Mouse (Mus musculus) right cerebral cortex, postnatal 10 days (tissue): ENCODE data around the gene B3gat1.

Experiments
- DNase-seq, 2 experiments: peaks; one replicate each; pipeline ENCODE4 v3.0.0; 2021; ENCODE audit warnings: low spot score in 2 of 2

Gene B3gat1

DNA sequence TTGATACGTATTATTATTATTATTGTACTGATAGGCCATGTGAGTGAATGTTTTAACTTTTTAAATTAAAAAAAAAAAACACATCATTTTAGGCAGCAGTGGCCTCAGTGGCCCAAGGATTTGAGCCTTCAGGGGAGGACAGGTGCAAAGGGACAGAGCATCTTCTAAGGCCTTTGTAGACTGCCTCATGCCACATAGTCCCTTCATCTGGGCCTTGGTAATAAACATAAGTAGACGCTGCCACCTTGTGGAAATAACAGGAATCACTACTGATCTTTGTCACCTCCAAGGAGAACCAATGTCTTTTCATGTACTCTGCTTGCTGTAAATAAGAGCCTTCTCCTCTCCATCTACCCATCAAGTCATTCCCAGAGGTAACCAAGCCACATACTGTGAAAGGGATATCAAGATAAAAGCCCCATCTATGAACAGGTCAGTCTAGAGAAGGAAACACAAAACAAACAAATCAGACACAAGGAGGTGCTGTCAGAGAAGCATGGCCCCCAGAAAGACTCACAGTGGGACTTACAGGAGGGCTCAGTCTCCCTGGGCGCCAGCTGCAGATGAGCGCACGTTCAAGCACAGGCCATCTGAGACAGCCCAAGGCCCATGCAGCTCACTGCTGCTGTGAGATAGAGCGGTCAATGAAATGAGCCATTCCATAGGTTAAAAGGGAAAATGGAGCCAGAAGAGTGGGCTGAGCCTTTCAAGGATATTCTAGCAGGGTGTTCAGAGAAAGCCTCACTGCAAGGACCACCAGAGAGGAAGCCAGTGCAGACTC, 42.8 kb downstream of the B3gat1 start:
- DNase-seq = peak; percentile 64 to 72

DNA sequence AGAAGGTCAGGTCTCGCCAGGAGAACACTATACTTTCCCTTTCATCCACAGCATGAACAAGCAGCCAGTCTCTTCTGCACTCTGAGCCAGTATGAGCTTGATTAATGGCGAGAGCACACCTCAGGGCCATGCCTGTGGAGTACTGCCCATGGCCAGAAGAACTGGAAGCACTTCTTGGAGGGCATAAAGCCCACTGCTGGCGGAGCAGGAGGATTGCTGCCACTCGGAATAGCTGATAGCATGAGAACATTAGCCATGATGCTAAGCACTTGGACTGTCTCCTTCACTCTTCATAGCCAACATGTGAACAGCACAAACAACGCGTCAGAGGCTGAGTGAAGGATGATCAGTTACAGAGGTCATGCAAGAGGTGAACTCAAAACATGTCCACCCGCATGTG, 44.9 kb downstream of the B3gat1 start:
- DNase-seq = no peak

GRCm38 (mm10) chr9:26783414-26783975, 50.0 kb downstream of the B3gat1 start:
- peak in 1 of 2 experiments; percentile 15 for DNase-seq

DNA sequence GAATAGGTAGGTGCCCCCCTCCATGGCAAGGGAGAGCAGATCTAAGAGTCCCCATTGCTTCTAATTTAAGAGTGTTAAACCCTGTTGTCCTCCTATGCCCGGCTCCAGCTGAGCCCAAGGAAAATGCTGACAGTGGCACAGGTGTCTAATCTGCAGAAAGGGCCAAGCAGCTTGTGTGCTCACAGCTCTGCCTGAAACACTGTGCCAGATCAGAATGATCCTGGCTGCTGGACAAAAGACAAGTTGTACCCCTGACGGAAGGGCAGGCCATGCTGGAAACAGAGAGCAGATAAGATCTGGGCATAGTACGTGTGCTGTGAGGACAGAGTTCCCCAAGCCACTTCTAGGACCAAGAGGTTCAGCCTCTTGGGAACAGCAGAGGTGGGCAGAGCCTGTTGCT, 59.3 kb downstream of the B3gat1 start:
- DNase-seq = no peak

GRCm38 (mm10) chr9:26798205-26798604, 64.7 kb downstream of the B3gat1 start:
- DNase-seq = no peak

- no peak for DNase-seq
Observed at GRCm38 (mm10) chr9:26798731-26799130, 65.2 kb downstream of the B3gat1 start.

DNA sequence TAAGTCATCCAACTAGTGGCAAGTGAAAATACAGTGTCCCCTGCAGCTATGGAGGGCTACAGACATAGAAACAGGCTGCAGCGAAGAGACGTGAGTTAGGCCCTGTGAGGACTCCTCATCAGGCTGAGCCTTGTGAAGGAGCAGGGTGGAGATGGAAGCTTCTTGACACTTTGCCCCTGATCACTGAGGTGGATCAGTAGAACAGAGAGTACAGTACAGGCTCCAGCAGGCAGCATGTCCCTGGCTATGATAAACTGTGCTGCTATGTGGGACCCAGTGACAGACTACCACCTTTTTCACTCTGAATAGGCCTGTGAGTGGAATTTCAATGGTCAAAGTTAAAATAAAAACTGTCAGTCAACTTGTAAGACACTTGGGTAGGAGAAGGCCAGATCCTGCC, 66.8 kb downstream of the B3gat1 start:
- no peak for DNase-seq

DNA sequence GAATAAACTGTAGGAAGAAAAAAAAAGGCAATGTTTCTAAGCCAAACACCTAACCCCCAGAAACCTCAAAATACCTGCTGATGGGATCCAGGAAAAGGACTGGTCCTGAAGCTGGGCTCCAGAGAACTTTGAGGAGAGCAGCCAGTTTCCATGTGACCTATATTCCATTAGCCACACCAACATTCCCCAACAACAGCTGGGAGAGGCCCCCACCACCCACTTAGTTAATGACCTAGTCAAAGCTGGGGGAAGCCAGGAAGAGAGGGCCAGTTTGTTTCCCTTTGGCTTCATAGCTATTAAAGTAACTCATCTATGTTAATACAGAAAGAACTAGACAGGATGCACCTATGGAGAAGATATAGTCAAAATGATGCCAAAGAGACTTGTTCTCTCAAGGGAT, 70.8 kb downstream of the B3gat1 start:
- DNase-seq = no peak

GRCm38 (mm10) chr9:26805935-26806666, 72.6 kb downstream of the B3gat1 start, which contains the start of gene Glb1l2:
Glb1l2 (minus strand) TSS chr9:26806468.
- DNase-seq = peak; percentile 94 to 95

GRCm38 (mm10) chr9:26808735-26809134, 75.2 kb downstream of the B3gat1 start:
- no peak for DNase-seq
